Mouse (Mus musculus) adrenal gland, adult 2 months (tissue): ENCODE results near the gene Rab7b. TPM values are rescaled to one million over a fixed set of nuclear protein-coding genes. Genes with fewer than 3 reads are reported as not detected.

Source experiments
- DNase-seq: peaks from one replicate; pipeline ENCODE4 v3.0.0; 2021
- long read RNA-seq: library from polyadenylated mRNA; stranded (forward); transcript quantifications from one replicate; pipeline ENCODE4 v2.0.0, GENCODE M21; 2021
- polyA plus RNA-seq: library from polyadenylated mRNA; depleted of rRNA; stranded (reverse); fragments of >200 nt; gene quantifications from 2 replicates; pipeline ENCODE4 v1.2.3, GENCODE M21; 2012; rRNA removed
- total RNA-seq, 2 experiments: library from RNA; stranded (reverse); gene quantifications; 2 replicates each; pipeline ENCODE4 v1.2.3; 2021

Rab7b gene
- total RNA-seq (10 to 100 TPM in 1 of 2 experiments, 1 to 10 TPM in 1; 3.7 to 13.4 TPM), polyA plus RNA-seq (2.8 and 2.9 TPM in 2 replicates)
- long read RNA-seq, full-length matches to known transcripts = 12 of 16 reads
- long read RNA-seq, partial matches to known transcripts = 0 of 16 reads
- long read RNA-seq, other reads (novel, unspliced or antisense) = 4 of 16 reads

DNA sequence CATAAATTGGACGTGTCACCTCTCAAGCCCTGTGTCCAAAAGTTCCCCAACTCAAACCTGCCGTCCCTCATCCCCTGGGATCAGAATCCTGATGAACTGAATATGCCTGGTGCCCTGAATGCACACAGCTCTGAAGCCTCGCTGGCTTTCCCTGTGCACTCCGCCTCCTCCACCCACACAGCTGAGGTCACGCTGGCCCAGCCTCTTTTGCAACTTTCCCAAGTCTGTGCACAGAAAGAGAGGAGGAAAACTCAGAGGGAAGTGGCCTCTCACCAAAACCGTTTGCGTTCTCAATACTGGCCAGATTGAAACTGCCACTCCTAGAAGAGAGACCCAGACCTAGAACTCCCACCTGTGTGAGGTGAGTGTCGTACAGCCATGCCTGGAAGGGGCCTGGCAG lies at the start of gene Rab7b:
TSS of gene Rab7b (plus strand) at position 221 of the 400 bp plus-strand sequence.
- DNase-seq = peak; percentile 83

DNA sequence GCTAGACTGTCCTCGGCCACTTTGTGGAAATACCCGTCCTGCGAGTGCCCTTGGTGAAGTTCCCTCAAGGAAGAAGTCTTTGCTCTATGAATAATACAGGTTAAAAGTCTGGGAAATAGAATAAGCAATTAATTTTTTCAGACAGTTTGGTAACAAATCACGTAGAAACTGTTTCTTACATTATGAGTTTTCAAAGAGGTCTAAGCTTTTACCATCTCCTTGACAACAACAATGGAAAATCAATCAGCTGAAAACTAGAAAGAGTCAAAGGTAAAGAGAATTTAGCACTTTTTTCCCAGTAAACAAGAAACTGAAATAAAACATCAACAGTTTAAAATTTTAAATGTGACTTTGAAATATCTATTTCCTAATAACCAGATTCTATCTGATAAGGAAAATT lies 48.4 kb upstream of the Rab7b start:
- DNase-seq = no peak

GRCm38 (mm10) chr1:131641565-131641964 lies 46.9 kb upstream of the Rab7b start:
- no peak for DNase-seq

DNA sequence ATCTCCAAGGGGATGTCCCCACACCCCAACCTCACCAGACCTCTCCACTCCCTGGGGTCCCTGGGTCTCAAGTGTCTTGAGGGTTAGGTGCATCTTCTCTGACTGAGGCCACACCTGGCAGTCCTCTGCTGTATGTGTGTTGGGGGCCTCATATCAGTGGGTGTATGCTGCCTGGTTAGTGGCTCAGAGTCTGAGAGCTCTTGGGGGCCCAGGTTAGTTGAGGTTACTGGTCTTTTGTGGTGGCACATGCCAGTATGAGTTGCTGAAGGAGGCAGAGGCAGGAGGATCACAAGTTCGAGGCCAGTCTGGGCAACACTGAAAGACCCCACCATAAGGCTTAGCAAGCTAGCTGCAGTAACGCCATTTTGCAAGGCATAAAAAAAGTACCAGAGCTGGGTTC lies 46.2 kb upstream of the Rab7b start:
- DNase-seq = no peak

- DNase-seq = no peak
Observed at GRCm38 (mm10) chr1:131652670-131653443, 35.6 kb upstream of the Rab7b start.

GRCm38 (mm10) chr1:131655601-131656000 lies 32.9 kb upstream of the Rab7b start:
- DNase-seq = no peak

DNA sequence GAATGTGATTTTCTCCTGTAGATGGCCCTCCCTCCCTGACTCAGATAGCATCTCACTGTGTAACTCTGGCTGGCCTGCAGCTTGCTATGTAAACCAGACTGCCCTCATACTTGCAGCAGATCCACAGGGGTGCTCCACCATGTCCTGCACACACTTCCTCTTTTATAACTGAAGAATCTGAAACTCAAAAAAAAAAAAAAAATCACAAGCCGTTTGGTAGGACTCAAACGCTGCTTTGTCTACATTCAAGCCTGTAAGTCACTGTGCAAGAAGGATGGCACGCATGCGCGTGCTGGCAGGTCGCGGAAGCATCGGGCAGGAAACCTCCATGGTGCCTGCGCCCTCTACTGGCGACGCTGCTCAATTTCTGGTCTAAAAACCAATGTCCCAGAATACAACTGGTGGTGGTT lies 30.5 kb upstream of the Rab7b start:
- DNase-seq = peak; percentile 87

DNA sequence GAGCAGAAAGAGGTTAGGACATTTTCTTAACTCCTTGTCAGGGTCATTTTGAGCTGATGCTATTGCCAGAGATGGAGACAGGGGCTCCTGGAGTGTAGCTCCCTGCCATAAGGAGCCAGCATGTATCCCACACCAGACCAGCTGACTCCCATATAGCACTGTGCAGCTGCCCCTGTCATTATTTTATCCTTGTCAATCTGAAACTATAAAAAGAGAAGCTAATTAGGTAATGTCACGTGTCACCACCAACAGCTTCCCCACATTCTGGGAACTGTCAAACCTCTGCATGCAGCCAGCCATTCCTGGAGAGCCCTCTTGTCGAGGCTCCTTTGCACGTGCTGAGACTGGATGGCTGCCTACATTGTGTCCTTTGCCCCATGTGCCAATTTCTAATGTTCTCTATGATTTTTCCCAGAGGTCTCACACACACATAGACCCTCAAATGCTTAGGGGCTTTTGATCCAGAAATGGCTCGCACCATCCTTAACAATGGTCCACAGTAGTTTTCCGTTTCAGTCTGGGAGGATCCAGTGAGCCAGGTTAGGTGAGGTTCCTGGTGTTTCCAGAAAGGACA lies 28.9 kb upstream of the Rab7b start:
- DNase-seq = no peak

- DNase-seq = no peak
Observed at GRCm38 (mm10) chr1:131660266-131660665, 28.2 kb upstream of the Rab7b start.

GRCm38 (mm10) chr1:131660716-131661472 lies 27.6 kb upstream of the Rab7b start:
- DNase-seq = no peak

GRCm38 (mm10) chr1:131661749-131662148 lies 26.7 kb upstream of the Rab7b start:
- DNase-seq = no peak

DNA sequence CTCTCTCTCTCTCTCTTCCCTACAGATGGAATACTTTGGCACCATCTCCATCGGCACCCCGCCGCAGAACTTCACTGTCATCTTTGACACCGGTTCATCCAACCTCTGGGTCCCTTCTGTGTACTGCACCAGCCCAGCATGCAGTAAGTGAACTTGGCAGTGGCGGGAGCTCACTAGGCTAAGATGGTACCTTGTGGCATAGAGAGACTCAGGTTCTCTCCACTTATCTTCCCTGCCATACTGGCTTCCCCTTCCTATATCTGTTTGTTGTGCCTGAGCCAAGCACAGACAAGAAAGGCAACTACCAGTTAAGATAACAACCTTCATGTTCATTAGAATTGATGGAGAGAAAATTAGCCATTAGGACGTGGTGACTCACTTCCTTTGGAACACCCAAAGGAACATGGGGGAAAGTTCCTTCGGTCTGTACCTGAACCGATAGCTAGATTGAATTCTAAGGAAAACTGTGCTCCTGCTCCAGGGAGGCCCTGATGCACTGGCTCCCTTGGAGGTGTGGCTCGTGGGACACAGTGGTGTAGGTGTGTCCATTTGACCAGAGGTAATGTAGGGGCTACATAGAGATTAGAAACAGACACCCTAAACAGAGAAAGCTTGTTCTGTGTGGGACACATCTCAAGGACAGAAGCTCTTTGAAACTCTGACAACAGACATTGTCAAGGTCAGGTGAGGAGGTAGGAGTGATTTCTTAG lies 25.1 kb upstream of the Rab7b start:
- no peak for DNase-seq

GRCm38 (mm10) chr1:131664136-131664535 lies 24.4 kb upstream of the Rab7b start:
- no peak for DNase-seq

- DNase-seq = no peak
Observed at GRCm38 (mm10) chr1:131665886-131666285, 22.6 kb upstream of the Rab7b start.

DNA sequence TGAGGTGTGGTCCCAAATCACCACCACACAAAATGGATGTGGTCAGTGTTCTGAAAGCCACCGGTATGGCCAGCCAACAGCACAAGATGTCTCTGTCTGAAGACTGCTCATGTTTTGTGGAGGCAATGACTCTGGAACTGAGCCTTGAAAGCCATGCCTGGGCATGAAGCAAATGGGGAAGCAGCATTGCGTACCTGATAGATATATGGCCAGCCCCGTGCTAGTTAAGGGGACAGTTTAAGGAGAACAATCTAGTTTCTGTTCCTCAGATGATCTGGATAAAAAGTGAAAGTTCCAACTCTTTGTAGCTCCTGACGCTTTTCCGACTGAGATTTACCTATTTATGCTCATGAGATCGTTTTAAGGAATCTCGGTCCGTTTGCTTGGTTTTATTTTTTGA lies 17.4 kb upstream of the Rab7b start:
- no peak for DNase-seq

- DNase-seq = no peak
Observed at GRCm38 (mm10) chr1:131672361-131672760, 16.1 kb upstream of the Rab7b start.

DNA sequence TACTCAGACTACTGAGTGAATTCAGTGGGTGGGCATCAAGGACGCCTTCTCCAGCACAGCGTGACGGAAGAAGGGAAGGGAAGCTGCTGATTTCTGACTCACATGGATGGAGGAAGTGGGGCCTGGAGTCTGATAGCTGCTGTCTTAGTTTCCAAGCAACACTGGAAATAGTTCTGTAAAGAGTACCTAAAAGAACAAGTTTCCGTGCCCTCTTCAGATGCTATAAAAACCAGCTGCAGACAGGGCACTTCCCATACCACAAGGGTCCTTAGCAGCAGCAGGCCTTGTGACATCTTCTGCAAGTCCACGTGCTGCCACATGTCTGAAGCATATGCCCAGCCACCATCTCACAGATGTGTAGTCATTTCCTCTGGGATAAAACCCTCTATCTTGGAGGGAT lies 8.9 kb upstream of the Rab7b start:
- no peak for DNase-seq

DNA sequence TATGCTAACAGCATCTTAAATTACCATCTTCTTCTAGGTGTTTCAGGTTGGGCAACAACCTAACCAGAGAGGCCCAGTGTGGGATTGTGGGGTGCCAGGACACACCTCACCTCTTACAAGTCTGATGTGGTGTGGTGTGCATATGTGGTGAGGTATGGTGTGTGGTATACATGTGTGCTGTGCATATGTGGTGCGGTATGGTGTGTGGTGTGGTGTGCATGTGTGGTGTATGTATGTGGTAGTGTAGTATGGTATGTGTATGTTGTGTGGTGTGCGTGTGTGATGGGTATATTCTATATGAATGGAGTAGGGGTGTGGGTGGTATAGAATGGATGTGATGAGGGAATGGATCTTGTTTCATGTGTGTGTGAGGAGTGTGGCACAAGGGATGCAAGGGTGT lies 756 bp upstream of the Rab7b start:
- no peak for DNase-seq

DNA sequence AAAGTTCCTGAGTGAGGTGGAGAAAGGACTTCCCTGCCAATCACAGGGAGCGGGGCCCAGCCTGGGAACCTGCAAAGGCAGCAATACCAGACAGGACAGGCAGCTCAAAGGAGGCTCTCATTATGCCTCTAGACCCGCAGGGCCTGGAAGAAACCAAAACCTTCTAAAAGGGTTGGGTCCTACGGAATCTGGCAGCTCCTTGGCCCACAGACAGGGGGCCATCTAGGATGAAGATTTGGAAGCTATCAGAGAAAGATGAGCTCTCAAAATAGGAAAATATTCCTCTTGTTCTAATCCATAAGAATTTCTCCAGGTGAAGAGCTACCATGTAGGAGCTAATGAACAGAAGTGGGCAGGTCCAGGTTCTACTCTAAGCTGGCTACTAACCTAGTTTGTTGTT lies 521 bp downstream of the Rab7b start:
- no peak for DNase-seq

DNA sequence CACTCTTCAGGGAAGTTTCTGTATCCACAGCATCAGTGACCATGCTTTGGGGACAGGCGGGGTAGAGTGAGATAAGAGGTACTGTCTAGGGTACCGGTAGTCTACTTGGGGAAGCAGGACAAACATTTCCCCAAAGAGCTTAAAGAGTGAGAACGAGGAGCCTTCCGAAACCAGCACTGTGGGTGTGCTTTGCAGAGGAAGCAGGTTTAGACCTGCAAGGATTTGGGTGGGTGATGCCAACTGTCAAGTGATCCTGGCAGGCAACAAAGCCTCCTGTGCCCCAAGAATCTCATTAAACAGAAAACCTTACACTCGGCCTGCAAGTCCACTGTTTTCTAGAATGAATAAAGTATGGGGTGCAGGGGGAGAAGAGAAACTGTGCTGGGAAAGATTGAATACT lies 1.4 kb downstream of the Rab7b start:
- DNase-seq = no peak

- peak; percentile 76 for DNase-seq
Observed at GRCm38 (mm10) chr1:131690435-131690834, 1.9 kb downstream of the Rab7b start.

DNA sequence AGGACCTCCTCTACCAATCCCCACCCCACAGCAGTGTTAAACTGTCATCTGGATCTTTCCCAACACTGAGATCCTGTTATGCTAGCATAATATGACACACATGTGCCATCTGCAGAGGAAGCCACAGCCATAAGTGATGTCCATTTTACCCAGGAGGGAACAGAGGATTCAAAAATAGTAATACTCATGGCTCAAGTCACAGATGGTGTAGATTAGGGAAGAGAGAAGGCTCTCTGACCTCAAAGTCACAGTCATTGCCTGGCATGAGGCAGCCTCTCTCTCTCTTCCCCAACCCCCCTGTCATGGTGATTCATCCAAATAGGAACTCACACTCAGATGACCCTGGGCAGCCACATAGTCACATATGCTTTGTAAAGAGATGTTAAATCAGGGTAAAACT lies 2.9 kb downstream of the Rab7b start:
- peak; percentile 85 for DNase-seq
